Mouse (Mus musculus) lung, embryonic 16.5 days (tissue): ENCODE data around the gene Dand5. TPM values are rescaled to one million over a fixed set of nuclear protein-coding genes. Genes with fewer than 3 reads are reported as not detected.

ENCODE experiments used
- ATAC-seq: fragments of 200-750 bp; cut with Nextera tagmentation; 2 replicates; pipeline ENCODE4 v1.8.0; 2017; ENCODE audit warnings: low read depth, mild to moderate bottlenecking, moderate library complexity
- H3K27ac ChIP-seq: fragments of 300-500 bp; sonication (generic); 2 replicates; pipeline ENCODE4 v1.5.1; 2014; ENCODE audit warnings: mild to moderate bottlenecking, control low read depth, low read length
- H3K27me3 ChIP-seq: fragments of 300-500 bp; sonication (generic); 2 replicates; pipeline ENCODE4 v1.6.1; 2014; ENCODE audit warnings: low read depth, low read length, mixed read lengths; ENCODE audit not compliant: control insufficient read depth, insufficient read depth
- H3K36me3 ChIP-seq: fragments of 300-500 bp; sonication (generic); 2 replicates; pipeline ENCODE4 v1.6.1; 2014; ENCODE audit warnings: low read length; ENCODE audit not compliant: control insufficient read depth, insufficient read depth
- H3K4me1 ChIP-seq: fragments of 300-500 bp; sonication (generic); replicated peaks from 2 replicates; pipeline ENCODE4 v1.6.1; 2014; ENCODE audit warnings: low read length, mixed read lengths; ENCODE audit not compliant: control insufficient read depth, insufficient read depth
- H3K4me2 ChIP-seq: fragments of 300-500 bp; sonication (generic); 2 replicates; pipeline ENCODE4 v1.6.1; 2014; ENCODE audit warnings: low read depth, low read length, control low read depth
- H3K4me3 ChIP-seq: fragments of 300-500 bp; sonication (generic); 2 replicates; pipeline ENCODE4 v1.5.1; 2014; ENCODE audit warnings: mild to moderate bottlenecking, low read length, control low read depth
- H3K9ac ChIP-seq: fragments of 300-500 bp; sonication (generic); 2 replicates; pipeline ENCODE4 v1.6.1; 2014; ENCODE audit warnings: low read length, control low read depth
- H3K9me3 ChIP-seq: fragments of 300-500 bp; sonication (generic); 2 replicates; pipeline ENCODE4 v1.6.1; 2016; ENCODE audit warnings: low read length; ENCODE audit not compliant: control insufficient read depth
- WGBS: fragments of 180-500 bp; shearing (Covaris S2); extraction: QIAGEN DNeasy Blood & Tissue Kit; methylation state at CpG from one replicate; pipeline ENCODE4 v1.1.7; 2014; 5-methylcytosine and 5-hydroxymethylcytosine counted together
- polyA plus RNA-seq: library from polyadenylated mRNA; unstranded; fragments of >200 nt; fragmentation: Nextera tagmentation; extraction: Ambion mirVana; gene quantifications from 2 replicates; pipeline ENCODE4 v1.2.1, GENCODE M21; 2015

Dand5 gene
- polyA plus RNA-seq, 1 experiment from 2014 or later: 6.3 TPM

GRCm38 (mm10) chr8:84775105-84775591 is 47.5 kb downstream of the Dand5 start:
- H3K27me3 ChIP-seq: peaks cover 2% of the 10 kb centered on the region; the same call in 1 of the 2 replicates
- H3K27ac ChIP-seq: peak overlapping the region; percentile 95
- peak overlapping the region; percentile 29 for H3K4me3 ChIP-seq
- H3K9me3 ChIP-seq: no peaks in the 10 kb centered on the region
- H3K9ac ChIP-seq: peak overlapping the region; percentile 60
- 17% methylated on average over 13 of the region's 13 CpGs for WGBS
- peak overlapping the region; percentile 62 for H3K4me2 ChIP-seq
- H3K4me1 ChIP-seq: peaks cover 73% of the 10 kb centered on the region
- peak; percentile 17; the same call in 1 of the 2 replicates for ATAC-seq
- no peaks in the 10 kb centered on the region for H3K36me3 ChIP-seq

GRCm38 (mm10) chr8:84774473-84774911 is 48.1 kb downstream of the Dand5 start:
- Histone ChIP-seq H3K9ac (peak overlapping the region; percentile 60), H3K9me3 (no peaks in the 10 kb centered on the region), H3K27me3 (peaks cover 2% of the 10 kb centered on the region; the same call in 1 of the 2 replicates), H3K36me3 (peaks cover under 1% of the 10 kb centered on the region; the same call in 1 of the 2 replicates), H3K27ac (peak overlapping the region; percentile 95), H3K4me3 (peak overlapping the region; percentile 32), H3K4me2 (peak overlapping the region; percentile 62), H3K4me1 (peaks cover 72% of the 10 kb centered on the region)
- 10% methylated on average over 10 of the region's 10 CpGs for WGBS
- ATAC-seq: peak; percentile 70

GRCm38 (mm10) chr8:84773833-84774232 is 48.8 kb downstream of the Dand5 start:
- WGBS: under 1% methylated on average over 10 of the region's 19 CpGs
- peaks cover 68% of the 10 kb centered on the region for H3K4me1 ChIP-seq
- H3K9ac ChIP-seq: peak overlapping the region; percentile 54

GRCm38 (mm10) chr8:84773304-84773703 is 49.3 kb downstream of the Dand5 start:
- WGBS: 11% methylated on average over 9 of the region's 9 CpGs
- H3K27me3 ChIP-seq: no peaks in the 10 kb centered on the region; the same call in 1 of the 2 replicates
- H3K27ac ChIP-seq: peak overlapping the region; percentile 95
- H3K9ac ChIP-seq: peak overlapping the region; percentile 54
- H3K4me1 ChIP-seq: peaks cover 63% of the 10 kb centered on the region
- no peaks in the 10 kb centered on the region for H3K9me3 ChIP-seq
- peak; percentile 3; the same call in 1 of the 2 replicates for ATAC-seq
- peak overlapping the region; percentile 41 for H3K4me3 ChIP-seq
- H3K4me2 ChIP-seq: peak overlapping the region; percentile 62
- peaks cover 5% of the 10 kb centered on the region for H3K36me3 ChIP-seq

More at GRCm38 (mm10) chr8:84773833-84774232, 48.8 kb downstream of the Dand5 start:
- Histone ChIP-seq H3K36me3 (peaks cover 2% of the 10 kb centered on the region; the same call in 1 of the 2 replicates), H3K4me2 (peak overlapping the region; percentile 62), H3K27ac (peak overlapping the region; percentile 95), H3K4me3 (peak overlapping the region; percentile 41), H3K9me3 (no peaks in the 10 kb centered on the region), H3K27me3 (no peaks in the 10 kb centered on the region; the same call in 1 of the 2 replicates)
- peak; percentile 84 for ATAC-seq

GRCm38 (mm10) chr8:84772628-84773027 is 50.0 kb downstream of the Dand5 start:
- peak overlapping the region; percentile 62 for H3K4me2 ChIP-seq
- WGBS: 10% methylated on average over 3 of the region's 3 CpGs
- H3K4me3 ChIP-seq: 0 out of 2 replicates have a peak overlapping the region, but pooled peaks have one; percentile 16
- H3K27me3 ChIP-seq: no peaks in the 10 kb centered on the region; the same call in 1 of the 2 replicates
- H3K36me3 ChIP-seq: peaks cover 8% of the 10 kb centered on the region
- H3K4me1 ChIP-seq: peaks cover 60% of the 10 kb centered on the region
- H3K27ac ChIP-seq: 0 out of 2 replicates have a peak overlapping the region, but pooled peaks have one; percentile 61
- H3K9me3 ChIP-seq: no peaks in the 10 kb centered on the region
- H3K9ac ChIP-seq: peak overlapping the region; percentile 56; the same call in 1 of the 2 replicates
- no peak for ATAC-seq

- ATAC-seq: no peak
- WGBS: 12% methylated on average over 34 of the region's 34 CpGs
- Histone ChIP-seq H3K4me2 (peak overlapping the region; percentile 62), H3K9me3 (no peaks in the 10 kb centered on the region), H3K36me3 (peaks cover 8% of the 10 kb centered on the region), H3K9ac (peak overlapping the region; percentile 56), H3K27me3 (no peaks in the 10 kb centered on the region; the same call in 1 of the 2 replicates), H3K4me3 (peak overlapping the region; percentile 14), H3K27ac (peak overlapping the region; percentile 92), H3K4me1 (peaks cover 57% of the 10 kb centered on the region)
These were observed 50.7 kb downstream of the Dand5 start for GRCm38 (mm10) chr8:84771941-84772378.

GRCm38 (mm10) chr8:84771000-84771687 is 51.5 kb downstream of the Dand5 start:
- Histone ChIP-seq H3K27ac (peak overlapping the region; percentile 92), H3K4me3 (peak overlapping the region; percentile 14), H3K4me2 (peak overlapping the region; percentile 62), H3K9me3 (no peaks in the 10 kb centered on the region), H3K36me3 (peaks cover 11% of the 10 kb centered on the region), H3K9ac (peak overlapping the region; percentile 56), H3K4me1 (peaks cover 61% of the 10 kb centered on the region), H3K27me3 (no peaks in the 10 kb centered on the region)
- ATAC-seq: peak; percentile 2; the same call in 1 of the 2 replicates
- WGBS: 42% methylated on average over 5 of the region's 5 CpGs

- ATAC-seq: peak; percentile 34
- no peaks in the 10 kb centered on the region for H3K9me3 ChIP-seq
- peak overlapping the region; percentile 56; the same call in 1 of the 2 replicates for H3K9ac ChIP-seq
- peaks cover 11% of the 10 kb centered on the region for H3K36me3 ChIP-seq
- H3K4me2 ChIP-seq: peak overlapping the region; percentile 62
- 0 out of 2 replicates have a peak overlapping the region, but pooled peaks have one; percentile 12 for H3K4me3 ChIP-seq
- 41% methylated on average over 12 of the region's 12 CpGs for WGBS
- no peaks in the 10 kb centered on the region for H3K27me3 ChIP-seq
- peak overlapping the region; percentile 92 for H3K27ac ChIP-seq
- H3K4me1 ChIP-seq: peaks cover 61% of the 10 kb centered on the region
These were observed 52.3 kb downstream of the Dand5 start for GRCm38 (mm10) chr8:84770100-84770953.
